Mouse (Mus musculus) gastrocnemius, postnatal 14 days (tissue): Measurements from ENCODE around the gene Lama1. TPM values are rescaled to one million over a fixed set of nuclear protein-coding genes. Genes with fewer than 3 reads are reported as not detected.
"Not testable (repeated sequence)": the region's sequence is repeated elsewhere in the genome, so short reads cannot be mapped to it uniquely, and the experiment has no call there.

Experiments used
- DNase-seq: peaks from one replicate; pipeline ENCODE4 v3.0.0; 2021; ENCODE audit warnings: mixed read lengths
- intact Hi-C: fragments of 180-260 bp; cut with DNase I; formaldehyde crosslinking; loops from one replicate; pipeline ENCODE4 v1.15.1; 2025; ENCODE audit warnings: low total_unique reads
- total RNA-seq, 2 experiments: library from RNA; stranded (reverse); gene quantifications; 2 replicates each; pipeline ENCODE4 v1.2.3; 2021

Gene Lama1
- total RNA-seq, 2 experiments from 2014 or later, result 0.20 to 0.45 TPM

DNA sequence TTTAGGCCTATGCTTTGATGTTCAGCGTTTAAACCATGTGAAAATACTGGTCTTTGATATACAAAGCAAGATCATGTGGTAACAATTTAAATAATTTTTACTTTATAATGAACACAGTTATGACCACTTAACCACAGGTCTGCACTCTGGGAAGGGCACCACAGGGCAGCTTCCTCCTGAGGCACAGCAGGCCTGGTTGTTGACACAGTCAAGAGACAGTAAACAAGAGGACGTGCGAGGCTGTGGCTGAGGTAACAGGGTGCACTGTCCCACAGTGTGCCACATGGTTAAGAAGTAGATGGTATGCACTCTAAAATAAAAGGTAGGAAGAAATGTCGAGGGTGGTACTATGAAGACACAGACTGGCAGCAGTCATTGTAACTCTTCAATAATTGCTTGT, 14.3 kb downstream of the Lama1 start:
- DNase-seq, result no peak
- intact Hi-C loops, result no loop called here

DNA sequence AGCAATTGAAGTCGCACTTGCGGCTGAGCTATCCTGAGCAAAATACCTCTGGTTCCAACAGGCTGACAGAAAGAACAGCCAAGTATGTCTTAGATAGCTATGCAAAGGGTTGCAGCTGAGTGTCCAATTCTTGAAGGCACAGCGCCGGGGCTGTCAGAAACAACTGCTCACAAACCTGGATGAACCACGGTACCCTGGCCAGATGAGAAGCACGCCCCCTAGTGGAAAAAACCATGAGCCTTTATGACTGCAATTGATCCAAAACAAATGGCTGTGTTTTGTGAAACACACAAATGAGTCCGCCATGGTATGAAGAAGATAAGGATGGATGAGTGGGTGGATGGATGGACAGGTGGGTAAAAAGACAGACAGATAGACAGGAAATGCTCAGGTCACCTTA, 15.9 kb downstream of the Lama1 start:
- intact Hi-C loops, result no loop called here
- DNase-seq, result no peak

DNA sequence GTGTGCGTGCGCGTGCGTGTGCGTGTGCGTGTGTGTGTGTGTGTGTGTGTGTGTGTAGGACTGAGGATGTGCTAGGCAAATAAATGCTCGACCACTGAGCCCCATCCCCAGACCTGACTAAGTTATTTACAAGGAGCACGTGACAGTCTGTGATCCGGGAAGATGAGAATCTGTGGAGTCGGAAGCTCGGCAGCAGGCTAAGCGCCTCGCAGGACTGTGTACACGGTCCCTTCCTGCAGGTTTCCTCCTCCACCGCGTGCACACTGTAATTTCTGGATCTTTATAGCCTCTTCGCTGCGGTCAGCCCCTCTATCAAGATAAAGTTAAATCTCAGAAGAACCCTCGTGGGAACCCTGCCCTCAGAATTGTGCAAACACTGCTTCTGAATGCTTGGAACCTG, 18.4 kb downstream of the Lama1 start:
- intact Hi-C loops, result no loop called here
- DNase-seq, result no peak

DNA sequence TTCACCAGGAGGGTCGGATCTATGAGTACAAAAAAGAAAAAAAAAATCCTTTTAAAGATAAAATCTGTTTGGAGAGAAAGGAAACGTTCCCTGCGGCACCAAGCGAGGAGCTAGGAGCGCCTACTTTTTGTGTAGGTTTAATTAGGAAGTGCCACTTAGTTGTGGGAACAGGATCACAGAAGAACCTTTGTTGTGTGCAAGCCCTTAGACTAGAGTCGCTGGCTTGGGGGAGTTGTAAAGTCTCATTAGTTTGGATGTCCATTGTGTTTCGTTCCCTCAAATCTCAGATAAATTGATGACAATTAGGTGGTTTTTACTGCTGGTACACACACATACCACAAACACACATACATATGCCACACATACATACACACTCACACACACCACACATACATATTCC, 25.0 kb downstream of the Lama1 start:
- no peak for DNase-seq
- intact Hi-C loops, result no loop called here

DNA sequence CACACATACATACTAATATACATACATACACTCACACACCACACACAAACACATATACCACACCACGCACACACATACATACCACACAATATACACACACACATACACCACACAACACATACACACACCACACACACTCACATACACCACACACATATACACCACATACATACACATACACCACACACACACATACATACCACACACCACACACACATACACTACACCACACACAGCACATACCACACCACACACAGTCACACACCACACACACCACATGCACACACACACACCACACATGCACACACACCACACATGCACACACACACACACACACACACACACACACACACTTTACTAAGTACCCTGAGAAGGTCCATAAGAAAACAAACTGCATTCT, 25.5 kb downstream of the Lama1 start:
- intact Hi-C loops, result no loop called here
- no peak for DNase-seq

DNA sequence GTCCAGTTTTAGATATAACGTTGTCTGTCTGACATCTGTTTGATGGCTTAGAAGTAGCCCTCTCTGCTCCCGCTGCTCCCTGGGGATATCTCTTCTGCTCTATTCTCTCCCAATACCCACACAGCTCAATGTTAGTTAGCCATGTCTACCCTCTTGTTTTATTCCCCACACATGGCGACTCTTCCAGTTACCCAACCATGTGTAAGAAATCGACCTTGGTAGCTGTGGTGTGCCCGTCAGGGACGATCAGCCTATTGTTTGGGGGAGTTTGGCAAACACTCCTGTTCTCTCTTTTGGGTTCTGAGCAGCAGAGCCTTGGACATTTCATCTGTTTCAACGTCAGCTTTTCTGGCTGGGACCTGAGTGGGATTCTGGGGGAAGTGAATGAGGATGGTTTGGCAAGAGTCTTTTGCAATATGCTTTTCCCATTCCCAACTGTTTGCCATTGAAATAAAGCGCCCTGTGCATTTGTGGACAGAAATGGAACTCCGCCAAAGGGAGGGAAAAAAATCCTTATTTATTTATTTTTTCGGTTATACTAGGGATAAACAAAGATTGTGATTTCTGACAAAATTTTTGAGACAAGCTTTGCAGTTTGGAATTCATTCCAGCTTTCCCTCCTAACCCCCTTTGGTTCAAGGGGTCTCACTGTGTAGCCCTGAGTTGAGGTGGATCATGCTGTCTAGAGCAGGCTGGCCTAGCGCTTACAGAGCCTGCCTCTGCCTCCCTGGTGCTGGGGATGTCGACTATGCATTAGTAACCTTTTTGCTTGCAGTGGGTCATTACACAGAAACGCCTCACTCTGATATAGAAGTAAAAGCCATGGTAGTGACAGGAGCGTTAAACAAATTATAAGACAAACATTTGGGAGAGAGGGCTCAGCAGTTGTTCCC, 26.4 kb downstream of the Lama1 start:
- intact Hi-C loops, result no loop called here
- no peak for DNase-seq

DNA sequence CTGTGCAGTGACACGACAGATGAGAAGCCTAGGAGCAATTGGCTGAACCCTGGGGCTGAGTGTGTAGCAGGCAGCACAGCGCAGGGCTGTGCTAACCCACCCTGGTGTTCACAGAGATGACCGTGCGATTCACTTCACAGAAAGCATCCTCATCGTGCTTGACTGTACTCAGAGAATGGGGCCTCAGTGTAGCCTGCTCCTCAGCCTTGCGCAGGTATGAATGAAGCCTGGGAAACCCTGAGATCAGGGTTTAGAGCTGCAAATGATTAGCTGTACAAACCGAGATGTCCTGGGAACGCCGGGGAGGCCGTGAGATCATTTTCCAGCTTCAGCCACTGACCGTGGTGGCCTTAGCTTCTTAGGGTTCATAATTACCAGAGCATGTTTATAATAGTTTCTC, 29.5 kb downstream of the Lama1 start:
- intact Hi-C loops, result no loop called here
- DNase-seq, result no peak

DNA sequence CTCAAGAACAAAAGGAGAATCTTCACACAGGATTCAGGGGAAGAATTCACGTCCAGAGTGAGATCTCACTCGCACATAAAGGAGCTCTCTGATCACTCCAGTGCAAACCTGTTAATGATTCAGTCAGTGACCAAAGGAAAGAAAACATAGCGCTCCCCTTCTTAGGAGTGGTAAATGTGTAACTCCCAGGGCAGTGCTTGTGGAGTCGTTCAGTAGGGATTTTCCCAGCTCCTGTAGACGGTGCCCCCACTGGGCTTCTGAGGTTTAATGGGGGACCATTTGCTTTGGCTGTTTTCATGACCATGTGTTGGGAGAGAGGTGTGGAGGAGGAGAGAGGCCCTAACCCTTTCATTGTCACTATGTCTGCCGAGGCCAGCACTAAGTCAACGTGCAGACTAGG, 31.7 kb downstream of the Lama1 start:
- intact Hi-C loops, result no loop called here
- DNase-seq, result no peak

DNA sequence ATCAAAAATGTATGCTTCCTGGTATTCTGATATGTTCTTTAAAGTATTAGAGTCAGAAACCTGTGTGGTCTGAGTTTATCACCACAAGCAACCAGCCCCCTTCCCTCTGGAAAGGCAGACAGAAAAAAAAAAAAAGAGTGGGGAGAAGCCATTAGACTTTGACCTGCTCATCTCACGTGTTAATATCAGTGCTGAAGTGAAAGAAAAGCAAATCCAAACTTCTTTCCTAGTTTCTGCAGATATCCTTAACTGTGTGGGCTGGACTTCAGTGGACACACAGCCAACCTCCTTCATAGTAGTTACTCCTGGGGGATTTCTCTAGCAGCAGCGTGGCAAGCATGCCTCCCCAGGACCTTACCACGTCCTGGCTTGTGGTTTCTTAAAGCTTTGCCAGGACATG, 34.0 kb downstream of the Lama1 start:
- no peak for DNase-seq
- intact Hi-C loops, result no loop called here

DNA sequence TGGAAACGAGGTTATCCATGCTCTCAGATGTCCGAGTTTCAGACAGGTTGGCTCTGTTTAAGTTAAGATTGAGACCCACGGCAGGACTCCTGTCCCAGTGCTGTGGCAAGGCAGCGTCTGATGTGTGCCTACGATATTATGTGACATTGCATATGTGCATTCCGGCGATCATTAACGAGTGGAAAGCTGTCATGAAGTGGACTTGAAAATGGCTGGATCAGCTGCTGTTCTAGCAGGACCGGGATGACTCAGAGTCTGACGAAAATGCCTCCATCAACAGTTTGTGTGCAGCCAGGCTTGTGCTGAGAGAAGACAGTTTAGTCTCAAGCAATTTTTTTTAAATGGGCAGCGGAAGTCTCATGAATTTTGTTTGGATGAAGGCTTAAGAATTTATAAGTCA, 34.9 kb downstream of the Lama1 start:
- DNase-seq, result no peak
- intact Hi-C loops, result no loop called here

DNA sequence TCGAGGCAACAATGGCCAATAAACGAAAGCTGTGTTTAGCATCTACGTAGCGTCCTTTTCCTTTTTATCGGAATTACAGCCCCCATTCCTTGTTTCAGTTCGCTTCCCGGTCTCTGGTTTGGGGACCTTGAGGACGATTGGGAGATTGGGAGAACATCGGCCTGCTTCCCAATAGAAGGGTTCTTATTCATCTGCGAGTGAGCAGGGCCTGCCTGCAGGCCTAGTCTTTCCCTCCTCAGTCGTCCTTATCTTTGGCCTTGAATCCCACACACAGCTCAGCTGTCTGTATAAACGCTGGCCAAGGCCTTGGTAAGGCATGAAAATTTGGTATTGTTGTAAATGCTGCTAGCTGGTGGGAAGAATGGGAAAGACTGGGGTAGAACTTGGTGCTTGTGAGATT, 36.5 kb downstream of the Lama1 start:
- no peak for DNase-seq
- intact Hi-C loops, result no loop called here

DNA sequence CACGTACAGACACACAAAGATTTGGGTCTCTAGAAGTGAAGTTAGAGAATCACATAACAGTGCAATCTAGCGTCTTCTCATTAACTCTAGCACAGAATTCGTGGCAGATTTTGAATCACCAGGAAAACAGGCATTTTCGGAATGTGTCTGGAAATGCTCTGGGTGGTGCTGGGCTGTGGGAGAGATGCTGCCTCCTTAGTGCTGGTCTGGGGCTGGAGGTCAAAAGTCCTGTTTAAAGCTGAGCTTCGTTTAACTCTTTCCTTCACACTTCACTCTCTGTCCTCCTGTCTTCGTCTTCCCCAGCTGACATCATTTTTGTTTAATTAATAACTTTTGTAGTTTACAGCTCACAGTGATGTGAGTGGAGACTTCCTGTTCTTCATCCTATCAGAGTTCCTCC, 38.7 kb downstream of the Lama1 start:
- intact Hi-C loops, result no loop called here
- no peak for DNase-seq

DNA sequence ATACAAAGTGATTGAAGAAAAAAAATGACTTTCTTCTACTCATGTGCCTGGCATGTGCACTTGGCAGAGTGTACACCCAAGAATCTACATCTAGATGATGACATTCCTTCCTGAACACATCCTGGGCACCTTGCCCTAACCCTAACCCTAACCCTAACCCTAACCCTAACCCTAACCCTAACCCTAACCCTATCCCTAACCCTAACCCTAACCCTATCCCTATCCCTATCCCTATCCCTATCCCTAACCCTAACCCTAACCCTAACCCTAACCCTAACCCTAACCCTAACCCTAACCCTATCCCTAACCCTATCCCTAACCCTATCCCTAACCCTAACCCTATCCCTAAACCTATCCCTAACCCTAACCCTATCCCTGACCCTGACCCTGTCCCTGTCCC, 44.2 kb downstream of the Lama1 start:
- DNase-seq, intact Hi-C loops: not testable (repeated sequence)

DNA sequence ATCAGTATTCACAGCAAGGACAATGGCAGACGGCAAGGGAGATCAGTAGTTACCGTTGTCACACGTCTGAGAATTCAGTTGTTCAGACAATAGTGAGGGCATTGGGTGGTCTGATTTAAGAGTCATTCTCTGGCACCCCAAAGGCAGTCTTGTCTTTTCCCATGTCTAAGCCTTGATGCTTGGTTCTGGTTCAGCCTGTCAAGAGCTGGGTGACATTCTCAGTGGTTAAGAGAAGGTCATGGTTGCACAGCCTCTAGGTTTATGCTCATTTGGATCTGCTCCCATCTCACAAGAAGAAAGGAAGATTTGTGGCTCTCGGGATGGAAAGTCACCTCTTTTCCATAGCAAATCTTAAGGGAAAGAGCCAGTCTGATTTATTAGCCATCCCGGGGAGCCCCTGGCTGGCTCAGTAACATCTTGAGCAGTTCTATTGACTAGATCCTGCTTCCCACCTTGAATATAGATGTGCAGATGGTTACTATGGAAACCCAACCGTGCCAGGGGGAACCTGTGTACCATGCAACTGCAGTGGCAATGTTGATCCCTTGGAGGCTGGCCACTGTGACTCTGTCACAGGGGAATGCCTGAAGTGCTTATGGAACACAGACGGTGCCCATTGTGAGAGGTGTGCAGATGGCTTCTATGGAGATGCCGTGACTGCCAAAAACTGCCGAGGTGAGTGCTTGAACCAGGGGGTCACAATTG, 67.3 kb downstream of the Lama1 start:
- intact Hi-C loops, result no loop called here

DNA sequence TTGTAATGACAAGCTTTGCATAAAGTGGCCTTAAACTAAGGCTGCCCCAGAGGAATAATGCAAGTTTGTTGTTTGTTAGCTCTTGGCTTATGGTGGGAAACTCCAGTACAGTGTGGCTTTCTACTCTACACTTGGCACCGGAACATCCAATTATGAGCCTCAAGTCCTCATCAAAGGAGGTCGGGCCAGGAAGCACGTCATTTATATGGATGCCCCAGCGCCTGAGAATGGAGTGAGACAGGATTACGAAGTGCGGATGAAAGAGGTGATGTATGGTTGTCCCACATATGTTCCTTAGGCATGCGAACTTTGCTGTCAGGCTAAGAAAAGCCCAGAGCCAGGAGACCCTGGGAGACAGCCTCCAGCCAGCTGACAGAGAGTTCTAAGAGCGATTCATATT, 76.5 kb downstream of the Lama1 start:
- intact Hi-C loops, result no loop called here
- DNase-seq, result no peak

More for the DNA sequence above, 67.3 kb downstream of the Lama1 start:
- no peak for DNase-seq

DNA sequence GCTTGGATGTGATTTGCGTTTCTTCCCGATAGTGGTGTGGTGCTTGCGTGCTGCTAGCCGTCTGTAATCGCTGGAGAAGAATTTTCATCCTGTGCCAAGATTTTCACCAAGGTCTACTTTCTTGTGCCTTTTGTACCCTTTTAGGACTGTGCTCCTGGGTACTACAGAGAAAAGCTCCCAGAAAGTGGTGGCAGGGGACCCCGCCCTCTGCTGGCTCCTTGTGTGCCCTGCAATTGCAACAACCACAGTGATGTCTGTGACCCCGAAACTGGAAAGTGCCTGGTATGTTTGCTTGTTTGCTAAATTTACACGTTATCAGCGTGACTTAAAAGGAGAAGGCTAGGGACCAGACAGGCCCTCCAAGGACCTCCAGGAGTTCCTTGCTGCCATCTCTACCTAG, 79.7 kb downstream of the Lama1 start:
- DNase-seq, result no peak
- intact Hi-C loops, result no loop called here

DNA sequence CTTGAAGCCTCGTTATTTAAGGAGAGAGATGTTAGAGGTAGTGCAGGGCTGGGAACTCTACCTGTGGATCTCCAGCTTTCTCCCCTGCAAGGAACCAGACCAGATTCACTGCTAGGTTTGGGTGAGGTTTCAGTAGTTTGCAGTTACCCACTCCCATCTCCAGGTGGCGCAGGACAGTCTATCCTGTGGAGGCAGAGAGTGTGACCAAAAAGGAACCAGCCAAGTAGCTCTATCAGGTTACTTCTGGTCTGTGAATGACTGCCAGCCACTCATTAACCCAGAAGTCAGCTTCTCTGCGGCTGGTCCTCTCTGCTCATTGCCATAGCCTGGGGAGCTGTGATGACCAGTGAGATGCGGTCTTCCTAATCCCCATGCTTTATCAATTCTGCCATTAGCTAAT, 82.8 kb downstream of the Lama1 start:
- intact Hi-C loops, result loop anchor here (2.0 kb wide), 1 partner anchor 59 kb away; no protein-coding TSS in a partner anchor
- DNase-seq, result peak; percentile 47

DNA sequence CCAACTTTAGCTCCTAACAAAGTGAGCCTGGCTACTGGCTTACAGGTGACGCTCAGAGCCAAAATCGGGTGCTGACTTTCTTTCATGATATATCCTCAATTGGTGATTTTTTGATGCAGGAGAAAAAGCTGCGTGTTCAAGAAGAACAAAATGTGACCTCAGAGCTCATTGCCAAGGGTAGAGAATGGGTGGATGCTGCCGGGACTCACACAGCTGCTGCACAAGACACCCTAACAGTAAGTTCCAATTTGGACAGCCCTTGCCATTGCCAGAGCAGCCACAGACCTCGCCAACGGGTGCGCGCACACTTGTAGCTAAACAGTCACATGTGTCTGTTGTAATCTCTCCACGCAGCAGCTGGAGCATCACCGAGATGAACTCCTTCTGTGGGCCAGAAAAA, 94.0 kb downstream of the Lama1 start:
- no peak for DNase-seq
- intact Hi-C loops, result no loop called here

DNA sequence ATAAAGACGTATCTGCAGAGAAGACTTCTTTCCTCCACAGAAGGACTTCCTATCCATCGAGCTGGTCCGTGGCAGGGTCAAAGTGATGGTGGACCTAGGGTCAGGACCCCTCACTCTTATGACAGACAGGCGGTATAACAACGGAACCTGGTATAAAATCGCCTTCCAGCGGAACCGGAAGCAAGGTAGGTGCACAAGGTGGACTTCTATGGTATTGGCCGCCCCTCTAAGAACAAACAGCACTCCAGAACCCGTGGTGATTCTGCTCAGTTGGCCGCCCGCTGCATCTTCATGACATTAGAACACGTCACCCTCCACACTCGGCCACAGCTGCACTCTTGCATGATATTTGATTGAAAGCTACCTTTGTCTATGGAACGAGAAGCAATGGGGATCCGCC, 112.1 kb downstream of the Lama1 start:
- intact Hi-C loops, result no loop called here
- DNase-seq, result no peak

DNA sequence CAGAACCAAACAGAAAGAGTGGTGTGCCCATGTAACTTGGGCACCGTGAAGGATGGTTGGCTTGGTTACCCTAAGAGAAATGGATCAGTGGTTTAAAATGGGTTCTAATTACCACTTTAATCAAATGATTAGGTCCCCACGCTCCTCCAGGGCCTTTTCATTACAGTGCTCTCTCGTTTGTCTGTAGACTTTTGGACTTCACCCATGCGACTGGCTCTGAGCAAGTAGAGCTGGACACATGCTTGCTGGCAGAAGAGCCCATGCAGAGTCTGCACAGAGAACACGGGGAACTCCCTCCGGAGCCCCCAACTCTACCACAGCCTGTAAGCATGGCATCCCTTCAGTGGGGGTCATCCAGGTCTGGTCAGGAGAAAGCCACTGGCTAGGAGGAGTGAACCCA, 116.6 kb downstream of the Lama1 start:
- DNase-seq, result no peak
- intact Hi-C loops, result no loop called here

DNA sequence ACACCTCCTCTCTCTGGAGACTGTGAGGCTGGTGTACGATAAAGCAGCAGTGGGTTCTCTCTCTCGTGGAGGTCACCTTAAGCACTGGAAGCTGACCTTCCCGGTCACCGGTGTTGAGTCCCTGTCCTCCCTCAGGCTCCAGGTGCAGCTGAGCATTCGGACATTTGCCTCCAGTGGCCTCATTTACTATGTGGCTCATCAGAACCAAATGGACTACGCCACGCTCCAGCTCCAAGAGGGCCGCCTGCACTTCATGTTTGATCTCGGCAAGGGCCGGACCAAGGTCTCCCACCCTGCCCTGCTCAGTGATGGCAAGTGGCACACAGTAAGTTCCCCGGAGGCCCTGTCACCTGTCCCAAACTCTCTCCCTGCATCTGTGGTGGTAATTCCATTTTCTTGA, 118.7 kb downstream of the Lama1 start:
- no peak for DNase-seq
- intact Hi-C loops, result no loop called here
